Mouse (Mus musculus) spleen, adult 2 months (tissue): ENCODE measurements at regions not wholly inside any gene's neighbourhood (a gene's known extent, or its start where the extent isn't known, plus 50 kb on each side); places are given as distances from the start of the nearest gene placed in this dataset.

Source experiments
- CTCF ChIP-seq: fragments of 200-500 bp; IDR thresholded peaks from 2 replicates; pipeline ENCODE4 v1.5.1; 2011; ENCODE audit warnings: mild to moderate bottlenecking, inconsistent platforms; ENCODE audit not compliant: insufficient read depth, insufficient read length, insufficient replicate concordance; ENCODE audit errors: extremely low read depth
- POLR2A ChIP-seq: fragments of 200-500 bp; IDR thresholded peaks from 2 replicates; pipeline ENCODE4 v1.6.1; 2011; ENCODE audit warnings: low read depth, low read length, inconsistent platforms

DNA sequence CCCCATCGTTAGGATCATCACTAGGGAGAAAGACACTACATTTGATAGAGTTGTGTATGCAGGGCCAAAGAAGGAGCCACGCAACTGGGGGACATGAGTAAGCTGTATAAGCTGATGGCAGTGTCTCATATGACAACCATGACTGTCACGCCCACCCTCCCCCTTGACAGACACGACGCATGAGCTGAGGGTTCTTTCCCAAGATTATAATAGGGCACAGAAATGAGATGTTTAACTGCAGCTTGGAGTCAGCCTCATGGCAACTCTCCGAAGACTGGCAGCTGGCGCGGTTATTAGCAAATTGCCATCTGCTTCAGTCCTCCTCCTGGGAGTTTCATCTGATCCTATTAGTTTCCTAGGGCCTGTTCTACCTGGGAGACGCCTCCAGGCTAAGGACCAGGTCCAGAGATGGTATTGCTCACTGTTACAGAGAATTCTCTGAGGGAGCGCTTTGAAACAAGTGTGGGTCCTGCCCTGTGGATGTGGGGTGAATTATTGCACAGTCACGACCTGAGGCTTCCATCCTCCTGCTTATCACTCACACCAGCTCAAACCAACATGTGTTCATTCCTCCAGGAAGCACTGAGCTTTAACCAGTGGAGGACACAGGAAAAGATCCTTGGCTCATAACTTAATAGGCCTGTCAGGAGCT lies 235.6 kb upstream of the Id2 start:
- no peak for TF ChIP-seq CTCF
- no peak for TF ChIP-seq POLR2A
